Mouse (Mus musculus): Measurements from ENCODE around the gene Gzme.
"Not testable (repeated sequence)": the region's sequence is repeated elsewhere in the genome, so short reads cannot be mapped to it uniquely, and the experiment has no call there.

The Gzme gene

GRCm38 (mm10) chr14:56120525-56120924 lies at the start of gene Gzme:
Gene Gzme, minus strand, starts transcription at chr14:56120625.
- DNase-seq (ENCODE audit: low spot score), result no peak

GRCm38 (mm10) chr14:56168009-56168408 lies 47.6 kb upstream of the Gzme start:
- DNase-seq (ENCODE audit: low spot score), result no peak

DNA sequence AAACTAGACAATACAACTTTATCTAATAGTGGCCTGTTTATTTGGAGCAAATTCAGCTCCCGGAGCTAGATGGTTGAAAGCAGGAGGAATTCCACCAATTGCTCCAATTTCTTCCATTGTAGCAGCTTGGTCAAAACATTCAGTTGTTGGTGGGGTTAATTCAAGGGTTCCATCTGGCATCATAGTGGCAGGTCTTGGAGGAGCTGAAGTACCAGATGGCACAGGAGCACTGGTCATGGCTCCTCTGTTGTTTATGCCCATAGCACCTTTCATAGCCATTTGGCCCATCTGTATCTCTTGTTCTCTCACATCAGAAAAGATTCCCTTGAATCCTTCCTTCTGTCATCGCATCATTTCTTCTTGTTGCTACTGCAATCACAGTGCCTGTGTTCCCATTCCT lies 41.7 kb upstream of the Gzme start:
- no peak for DNase-seq (ENCODE audit: low spot score)

DNA sequence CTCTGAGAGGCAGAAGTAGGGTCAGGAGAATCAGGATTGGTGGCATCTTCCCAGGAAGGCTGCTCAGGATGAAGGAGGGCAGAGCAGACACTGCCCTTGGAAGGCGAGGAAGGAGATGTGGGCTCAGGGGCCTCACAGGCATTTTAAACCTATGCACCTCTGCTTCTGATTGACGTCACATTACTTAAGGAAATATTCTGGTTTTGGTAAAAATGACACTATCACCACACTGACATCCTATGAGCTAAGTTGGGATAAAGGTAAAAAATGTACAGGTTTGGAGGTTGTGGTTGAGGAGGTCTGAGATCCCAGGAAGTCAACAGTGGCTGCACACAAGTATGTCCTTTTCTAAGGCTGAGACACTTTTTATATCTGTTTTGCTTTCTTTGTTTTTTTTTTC lies 39.1 kb upstream of the Gzme start, which contains the start of gene Gzmg:
TSS of gene Gzmg (minus strand) at position 101 of the 400 bp plus-strand sequence.
- DNase-seq (ENCODE audit: low spot score), result not testable (repeated sequence)

GRCm38 (mm10) chr14:56155340-56155739 lies 34.9 kb upstream of the Gzme start:
- no peak for DNase-seq (ENCODE audit: low spot score)

DNA sequence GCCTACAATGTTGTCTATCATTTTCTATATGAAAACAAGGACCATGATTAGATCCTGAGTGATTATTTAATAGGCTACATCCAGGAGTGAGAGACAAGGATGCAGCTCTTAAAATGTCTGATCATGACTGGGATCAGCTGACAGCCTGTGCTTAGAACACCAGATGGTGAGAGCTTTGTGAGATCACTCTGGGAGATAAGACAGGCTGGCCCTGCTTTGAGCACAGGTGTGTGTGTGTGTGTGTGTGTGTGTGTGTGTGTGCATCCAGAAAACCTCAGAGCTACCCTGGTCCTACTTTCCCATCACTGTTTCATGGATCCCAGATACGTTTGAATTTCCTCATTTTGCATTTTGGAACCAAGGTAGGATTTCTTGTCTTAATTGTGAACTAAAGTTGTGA lies 13.2 kb upstream of the Gzme start:
- DNase-seq (ENCODE audit: low spot score), result not testable (repeated sequence)

- DNase-seq (ENCODE audit: low spot score), result not testable (repeated sequence)
These were observed 12.1 kb upstream of the Gzme start, which contains the start of gene Gzmd for GRCm38 (mm10) chr14:56132508-56132907. Gene Gzmd, minus strand, starts transcription at chr14:56132608.

- DNase-seq (ENCODE audit: low spot score), result no peak
These were observed 7.9 kb upstream of the Gzme start for GRCm38 (mm10) chr14:56128341-56128740.

GRCm38 (mm10) chr14:56123516-56123915 lies 3.1 kb upstream of the Gzme start:
- no peak for DNase-seq (ENCODE audit: low spot score)

DNA sequence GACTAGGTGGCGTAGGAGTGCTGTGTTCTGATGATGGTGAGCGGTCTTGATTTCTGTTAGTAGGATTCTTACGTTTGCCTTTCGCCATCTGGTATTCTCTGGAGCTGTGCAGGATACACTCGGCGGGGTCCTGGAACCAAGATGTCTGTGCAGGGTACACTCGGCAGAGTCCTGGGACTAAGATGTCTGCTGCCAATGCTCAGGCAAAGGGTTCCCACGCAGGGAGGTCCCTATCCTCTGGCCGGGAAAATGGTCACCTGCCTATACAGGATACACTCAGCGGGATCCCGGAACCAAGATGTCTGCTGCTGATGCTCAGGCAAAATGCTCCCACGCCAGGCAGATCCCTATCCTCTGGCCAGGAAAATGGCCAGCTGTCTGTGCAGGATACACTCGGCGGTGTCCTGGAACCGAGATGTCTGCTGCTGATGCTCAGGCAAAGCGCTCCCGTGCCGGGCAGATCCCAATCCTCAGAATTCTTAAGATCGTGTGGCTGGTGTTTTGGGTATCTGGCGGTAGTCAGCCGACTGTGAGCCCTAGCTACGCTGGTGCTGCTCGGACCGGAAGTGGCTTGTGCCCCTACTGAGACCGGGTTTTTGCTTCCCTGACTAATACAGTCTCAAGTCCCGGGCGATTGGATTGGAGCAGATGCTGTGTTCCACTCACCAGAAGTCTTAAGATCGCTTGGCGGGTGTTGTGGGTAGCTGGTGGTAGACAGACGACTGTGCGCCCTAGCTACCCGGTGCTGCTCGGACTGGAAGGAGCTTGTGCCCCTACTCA lies 4.7 kb downstream of the Gzme start:
- not testable (repeated sequence) for DNase-seq (ENCODE audit: low spot score)

DNA sequence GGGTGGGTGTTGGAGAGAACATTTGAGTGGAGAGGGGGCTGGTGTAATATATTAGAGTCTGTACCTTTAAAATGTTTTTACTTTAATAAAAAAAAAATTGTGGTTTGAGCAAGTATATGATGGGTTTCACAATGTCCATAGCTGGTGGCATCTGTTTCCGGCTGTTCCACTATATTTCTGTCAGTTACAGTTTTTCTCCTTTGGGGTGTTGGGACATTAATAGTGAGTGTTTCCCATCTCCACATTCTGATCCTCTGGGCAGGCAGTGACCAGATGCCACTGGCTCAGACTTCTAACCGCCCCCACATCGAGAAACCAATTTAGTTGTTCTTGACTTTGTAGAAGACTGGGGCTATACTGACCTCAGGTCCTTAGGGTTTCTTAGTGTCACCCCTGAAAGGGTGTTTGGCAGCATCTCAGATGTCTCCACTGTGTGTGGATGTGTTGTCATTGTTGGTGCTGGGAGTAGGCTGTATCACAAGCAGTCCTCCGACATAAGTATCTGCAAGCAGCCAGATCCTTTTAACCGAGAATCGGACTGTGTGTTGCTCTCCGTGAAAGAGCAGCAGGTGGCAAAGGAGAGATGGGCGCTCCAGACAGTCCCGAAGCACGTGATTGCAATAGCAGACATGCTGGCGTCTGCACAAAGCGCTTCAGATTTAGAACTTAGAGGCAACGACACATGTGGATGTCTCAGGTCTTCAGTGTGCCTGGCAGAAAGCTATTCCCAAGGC lies 14.8 kb downstream of the Gzme start:
- no peak for DNase-seq (ENCODE audit: low spot score)

DNA sequence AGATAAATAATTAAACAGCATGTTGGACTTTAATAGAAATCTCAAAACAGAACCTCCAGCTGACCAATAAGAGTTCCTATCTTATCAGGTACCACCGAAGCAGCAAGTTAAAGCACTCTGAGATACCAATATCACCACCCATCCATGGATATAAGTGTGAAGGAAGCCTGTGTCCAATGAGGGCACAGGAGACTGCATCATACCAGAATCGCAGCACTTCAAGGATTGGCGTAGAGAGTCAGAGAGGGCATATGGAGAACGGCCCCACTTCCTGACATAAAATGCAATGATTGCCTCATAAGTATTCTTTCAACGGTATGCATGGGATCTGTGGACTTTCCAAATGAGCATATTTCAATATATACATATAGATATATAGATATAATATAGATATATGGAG lies 15.4 kb downstream of the Gzme start:
- no peak for DNase-seq (ENCODE audit: low spot score)

GRCm38 (mm10) chr14:56103452-56103851 lies 17.0 kb downstream of the Gzme start:
- DNase-seq (ENCODE audit: low spot score), result no peak

- DNase-seq (ENCODE audit: low spot score), result no peak
These were observed 18.0 kb downstream of the Gzme start, which contains the start of gene Ctsg for GRCm38 (mm10) chr14:56102386-56102785. Gene Ctsg, minus strand, starts transcription at chr14:56102574.

DNA sequence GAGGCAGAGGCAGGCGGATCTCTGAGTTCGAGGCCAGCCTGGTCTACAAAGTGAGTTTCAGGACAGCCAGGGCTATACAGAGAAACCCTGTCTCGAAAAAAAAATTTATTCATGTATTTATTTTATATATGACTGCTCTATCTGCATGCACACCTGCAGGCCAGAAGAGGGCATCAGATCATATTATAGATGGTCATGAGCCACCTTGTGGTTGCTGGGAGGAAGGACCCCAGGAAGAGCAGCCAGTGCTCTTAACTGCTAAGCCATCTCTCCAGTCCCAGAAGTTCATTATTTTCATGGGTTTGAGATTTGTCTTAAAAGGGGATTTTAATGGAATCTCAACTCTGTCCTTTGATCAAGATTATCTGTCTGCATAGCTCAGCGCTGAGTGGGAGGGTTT lies 21.5 kb downstream of the Gzme start:
- DNase-seq (ENCODE audit: low spot score), result no peak

GRCm38 (mm10) chr14:56097597-56097996 lies 22.8 kb downstream of the Gzme start:
- DNase-seq (ENCODE audit: low spot score), result no peak

- DNase-seq (ENCODE audit: low spot score), result no peak
These were observed 27.1 kb downstream of the Gzme start for GRCm38 (mm10) chr14:56093353-56093752.

DNA sequence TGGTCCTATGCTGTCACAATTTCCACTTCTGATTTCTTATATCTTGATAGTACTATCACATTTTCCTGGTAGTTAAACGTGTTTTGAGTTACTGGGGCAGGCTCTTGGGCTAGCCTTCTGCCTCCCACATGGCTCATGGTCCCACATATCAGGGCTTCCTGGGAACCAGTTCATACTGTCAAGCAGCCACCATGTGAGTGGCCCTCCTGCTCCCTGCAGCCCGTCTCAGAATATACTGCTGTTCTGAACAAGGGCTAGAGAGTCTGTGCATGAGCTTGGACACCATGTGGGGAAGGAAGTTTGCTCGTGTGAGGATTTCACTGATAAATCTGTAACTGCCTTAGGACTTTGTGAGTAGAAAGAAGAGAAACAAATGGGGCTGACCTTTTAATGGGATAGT lies 33.7 kb downstream of the Gzme start:
- DNase-seq (ENCODE audit: low spot score), result no peak

GRCm38 (mm10) chr14:56085167-56085566 lies 35.3 kb downstream of the Gzme start, which contains the start of gene Mcpt8:
Gene Mcpt8, minus strand, starts transcription at chr14:56085273.
- DNase-seq (ENCODE audit: low spot score), result no peak

DNA sequence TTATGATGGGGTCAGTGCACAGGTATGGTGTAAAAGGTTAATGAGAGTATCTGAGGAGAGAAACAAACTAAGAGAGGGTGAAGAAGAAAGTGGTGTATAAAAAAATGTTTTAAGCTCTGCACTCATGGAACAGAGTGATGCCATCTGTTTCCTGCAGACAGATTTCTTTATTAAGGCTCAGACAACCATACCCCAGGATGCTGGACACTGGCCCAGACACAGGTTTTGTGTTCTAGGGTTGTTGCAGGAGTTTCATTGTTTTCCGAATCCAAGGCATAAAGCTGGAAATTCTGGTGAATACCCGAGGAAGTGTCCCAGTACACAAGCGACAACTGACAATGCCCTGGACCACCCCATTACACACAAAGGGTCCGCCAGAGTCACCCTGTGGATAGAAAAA lies 38.4 kb downstream of the Gzme start:
- no peak for DNase-seq (ENCODE audit: low spot score)

Measured in ovary, adult 18-20 months (tissue).